Mouse (Mus musculus) c-Kit-positive CD71-negative TER-119-negative erythroid progenitor cells, embryonic 14.5 days (primary cell): Measurements from ENCODE around the gene Col17a1.

Experiments
- DNase-seq: peaks from one replicate; pipeline ENCODE4 v3.0.0-alpha.2; 2013; ENCODE audit warnings: low read depth

Col17a1 gene

GRCm38 (mm10) chr19:47691994-47692393 is at the start of gene Col17a1:
Gene Col17a1, minus strand, starts transcription at chr19:47692094.
- DNase-seq: no peak

GRCm38 (mm10) chr19:47731931-47732330 is 40.0 kb upstream of the Col17a1 start:
- peak; percentile 38 for DNase-seq

- peak; percentile 89 for DNase-seq
Measured at GRCm38 (mm10) chr19:47731071-47731881, 39.4 kb upstream of the Col17a1 start, which contains the start of gene Sfr1. Gene Sfr1, plus strand, starts transcription at chr19:47731682.

GRCm38 (mm10) chr19:47730691-47731070 is 38.8 kb upstream of the Col17a1 start:
- DNase-seq: peak; percentile 80

GRCm38 (mm10) chr19:47725643-47726140 is 33.8 kb upstream of the Col17a1 start:
- DNase-seq: no peak

GRCm38 (mm10) chr19:47724903-47725302 is 33.0 kb upstream of the Col17a1 start:
- no peak for DNase-seq

- DNase-seq: no peak
Measured at GRCm38 (mm10) chr19:47722471-47722870, 30.6 kb upstream of the Col17a1 start.

- no peak for DNase-seq
Measured at GRCm38 (mm10) chr19:47719147-47719546, 27.3 kb upstream of the Col17a1 start.

GRCm38 (mm10) chr19:47716144-47716543 is 24.2 kb upstream of the Col17a1 start:
- no peak for DNase-seq

- DNase-seq: no peak
Measured at GRCm38 (mm10) chr19:47713457-47713856, 21.6 kb upstream of the Col17a1 start.

GRCm38 (mm10) chr19:47710376-47710775 is 18.5 kb upstream of the Col17a1 start:
- no peak for DNase-seq

GRCm38 (mm10) chr19:47705772-47706309 is 13.9 kb upstream of the Col17a1 start:
- DNase-seq: no peak

- no peak for DNase-seq
Measured at GRCm38 (mm10) chr19:47705080-47705771, 13.3 kb upstream of the Col17a1 start.

- no peak for DNase-seq
Measured at GRCm38 (mm10) chr19:47700509-47700908, 8.6 kb upstream of the Col17a1 start.

GRCm38 (mm10) chr19:47699743-47700142 is 7.8 kb upstream of the Col17a1 start:
- DNase-seq: no peak

- no peak for DNase-seq
Measured at GRCm38 (mm10) chr19:47698266-47698665, 6.4 kb upstream of the Col17a1 start.

GRCm38 (mm10) chr19:47697067-47697466 is 5.2 kb upstream of the Col17a1 start:
- DNase-seq: no peak

GRCm38 (mm10) chr19:47696411-47696810 is 4.5 kb upstream of the Col17a1 start:
- no peak for DNase-seq

- DNase-seq: no peak
Measured at GRCm38 (mm10) chr19:47695725-47696124, 3.8 kb upstream of the Col17a1 start.

GRCm38 (mm10) chr19:47689592-47689991 is 2.3 kb downstream of the Col17a1 start:
- no peak for DNase-seq

GRCm38 (mm10) chr19:47678675-47679074 is 13.2 kb downstream of the Col17a1 start:
- no peak for DNase-seq

GRCm38 (mm10) chr19:47674419-47674818 is 17.5 kb downstream of the Col17a1 start:
- peak; percentile 44 for DNase-seq

GRCm38 (mm10) chr19:47668399-47668798 is 23.5 kb downstream of the Col17a1 start:
- no peak for DNase-seq
